Mouse (Mus musculus) ES-E14 (cell line): ENCODE results near the gene Cecr2.

Source experiments
- CHD2 ChIP-seq: IDR thresholded peaks from 2 replicates; pipeline ENCODE4 v1.6.1; 2014; ENCODE audit warnings: mild to moderate bottlenecking, low read depth, low read length, inconsistent platforms
- HCFC1 ChIP-seq: IDR thresholded peaks from 2 replicates; pipeline ENCODE4 v1.6.1; 2012; ENCODE audit warnings: low read length, inconsistent platforms, borderline replicate concordance; ENCODE audit not compliant: insufficient read depth
- MAFK ChIP-seq: IDR thresholded peaks from 2 replicates; pipeline ENCODE4 v1.6.1; 2014; ENCODE audit warnings: mild to moderate bottlenecking, low read depth, low read length, inconsistent platforms; ENCODE audit not compliant: insufficient read depth
- ZC3H11A ChIP-seq: IDR thresholded peaks from 2 replicates; pipeline ENCODE4 v1.6.1; 2012; ENCODE audit warnings: low read depth, mild to moderate bottlenecking, inconsistent platforms, low read length, borderline replicate concordance
- ZNF384 ChIP-seq: IDR thresholded peaks from 2 replicates; pipeline ENCODE4 v1.6.1; 2012; ENCODE audit warnings: low read depth, low read length, inconsistent platforms

DNA sequence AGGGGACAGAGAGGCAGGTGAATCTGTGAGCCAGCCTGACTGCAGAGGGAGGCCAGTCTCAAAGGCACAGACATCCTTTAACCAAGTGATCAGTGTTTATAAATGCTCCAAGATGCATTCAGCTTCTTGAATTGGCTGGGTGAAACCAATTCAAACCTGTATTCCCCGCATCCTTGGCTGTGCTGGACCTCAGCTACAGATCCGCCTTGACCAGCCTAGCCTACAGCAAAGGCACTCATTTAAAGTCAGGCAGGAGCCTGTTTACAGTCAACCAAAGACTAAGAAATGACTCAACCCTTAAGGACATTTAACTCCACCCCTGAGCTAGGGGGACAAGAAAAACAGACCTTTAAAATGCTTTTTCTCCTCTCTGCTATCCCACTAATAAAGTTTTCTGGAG lies 153.1 kb downstream of the Cecr2 start:
- no peak for TF ChIP-seq MAFK
- TF ChIP-seq ZC3H11A, result no peak
- no peak for TF ChIP-seq CHD2
- no peak for TF ChIP-seq HCFC1
- TF ChIP-seq ZNF384, result no peak
